23 mouse cellular contexts compared by ENCODE assay signal in the genomic region with DNA sequence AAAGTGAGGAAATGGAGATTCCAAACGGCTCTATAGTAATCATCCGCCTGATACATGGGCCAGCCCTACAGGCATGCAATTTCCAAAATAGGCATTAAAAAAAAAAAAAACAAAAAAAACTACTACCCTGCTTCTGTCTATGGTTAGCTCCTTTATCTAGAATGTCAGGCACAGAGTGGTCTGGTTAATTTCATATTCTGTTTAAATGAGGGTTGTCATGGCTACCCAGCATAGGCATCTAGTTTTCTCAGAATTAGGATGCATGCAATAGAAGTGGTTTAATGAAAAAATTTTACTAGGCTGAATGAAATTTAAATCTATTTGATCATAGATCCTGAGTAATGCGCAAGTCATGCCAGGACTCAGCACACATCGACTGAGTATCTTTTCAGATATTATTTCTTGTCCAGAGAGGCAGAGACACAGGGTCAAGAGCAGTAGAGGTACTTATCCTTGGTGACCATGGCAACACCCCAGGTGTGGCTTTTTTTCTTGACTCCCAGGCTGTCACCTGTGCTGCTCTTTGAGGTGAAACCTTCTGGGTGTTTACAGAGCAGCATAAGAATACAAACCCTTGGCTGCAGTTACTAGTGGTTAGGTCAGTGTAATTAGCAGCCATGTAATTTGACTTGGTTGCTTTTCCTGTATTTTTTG. TPM values are rescaled to one million over a fixed set of nuclear protein-coding genes. Genes with fewer than 3 reads are reported as not detected.
DNase-seq lines count a peak whose midpoint lies in the region; ATAC-seq and TF ChIP-seq lines count a peak whose summit lies in the region.
"Had no signal": no experiment of that assay in that cellular context is flagged by ENCODE, and none has a peak within 500 bp of the region (broad histone marks: within the 10 kb centered on the region; RNA-seq: fewer than 3 reads in every experiment).

No protein-coding gene starts in this region.

- no peak for TF ChIP-seq CTCF in forebrain, postnatal 0 days (IDR thresholded peaks at IDR 0.05; ENCODE audit: low read depth)

- no peak overlapping the region for H3K9ac ChIP-seq in forebrain, postnatal 0 days
- no peak overlapping the region for H3K9ac ChIP-seq in forebrain, embryonic 14.5 days (ENCODE audit: low read length)
- no peak overlapping the region for H3K9ac ChIP-seq in midbrain, embryonic 16.5 days (ENCODE audit: low read depth, low read length)
- H3K9ac ChIP-seq in midbrain, embryonic 11.5 days (ENCODE audit: low read length): no peak overlapping the region
- H3K9ac ChIP-seq in embryonic facial prominence, embryonic 12.5 days: no peak overlapping the region
- H3K9ac ChIP-seq: hindbrain, embryonic 12.5 days; limb, embryonic 15.5 days; liver, embryonic 14.5 days; midbrain, embryonic 13.5 days had no signal

- no peak overlapping the region for H3K27ac ChIP-seq in forebrain, postnatal 0 days (ENCODE audit: low read depth, low read length)
- no peak overlapping the region for H3K27ac ChIP-seq in forebrain, embryonic 14.5 days (ENCODE audit: low read depth, low read length)
- no peak overlapping the region for H3K27ac ChIP-seq in midbrain, embryonic 16.5 days (ENCODE audit: low read length)
- no peak overlapping the region for H3K27ac ChIP-seq in midbrain, embryonic 11.5 days (ENCODE audit: low read depth, low read length)
- no peak overlapping the region for H3K27ac ChIP-seq in embryonic facial prominence, embryonic 12.5 days
- H3K27ac ChIP-seq: hindbrain, embryonic 12.5 days; kidney, postnatal 0 days; limb, embryonic 15.5 days; liver, embryonic 14.5 days; midbrain, embryonic 13.5 days had no signal

- peak; percentile 12 for DNase-seq in forebrain, postnatal 0 days
- DNase-seq in forebrain, embryonic 14.5 days (ENCODE audit: low spot score): no peak
- no peak for DNase-seq in midbrain, embryonic 11.5 days (ENCODE audit: low spot score, missing footprints)
- DNase-seq in lung, postnatal 25 days (ENCODE audit: low spot score): peak; percentile 28
- DNase-seq in thymus, postnatal 36 days: no peak
- DNase-seq: adrenal gland, adult 8-10 months; B cell, adult 2 months; cerebellum, adult 18-20 months; cerebellum, postnatal 36 days; gastrocnemius, postnatal 25 days; heart, adult 18-20 months; kidney, adult 2 months; left cerebral cortex, postnatal 4 days; thymus, adult 2 months had no signal

- no peaks in the 10 kb centered on the region for H3K9me3 ChIP-seq in forebrain, postnatal 0 days (ENCODE audit: low read length)
- no peaks in the 10 kb centered on the region for H3K9me3 ChIP-seq in forebrain, embryonic 14.5 days (replicated peaks; ENCODE audit: control insufficient read depth, low read length)
- no peaks in the 10 kb centered on the region for H3K9me3 ChIP-seq in midbrain, embryonic 16.5 days (replicated peaks; ENCODE audit: control insufficient read depth, low read length, poor library complexity, severe bottlenecking)
- H3K9me3 ChIP-seq in midbrain, embryonic 11.5 days (ENCODE audit: control insufficient read depth, low read length): no peaks in the 10 kb centered on the region
- no peaks in the 10 kb centered on the region for H3K9me3 ChIP-seq in embryonic facial prominence, embryonic 12.5 days
- H3K9me3 ChIP-seq: G1E; hindbrain, embryonic 12.5 days; limb, embryonic 15.5 days; midbrain, embryonic 13.5 days had no signal

- H3K4me1 ChIP-seq in forebrain, postnatal 0 days (ENCODE audit: insufficient read depth): no peaks in the 10 kb centered on the region
- H3K4me1 ChIP-seq in forebrain, embryonic 14.5 days (ENCODE audit: control insufficient read depth, insufficient read depth, low read length): peaks cover 5% of the 10 kb centered on the region; the same call in 1 of the 2 replicates
- 0 out of 2 replicates have a peak, but pooled peaks cover 3% of the 10 kb centered on the region for H3K4me1 ChIP-seq in midbrain, embryonic 16.5 days (ENCODE audit: control insufficient read depth, insufficient read depth, low read length)
- no peaks in the 10 kb centered on the region for H3K4me1 ChIP-seq in midbrain, embryonic 11.5 days (ENCODE audit: control insufficient read depth, insufficient read depth, low read length)
- H3K4me1 ChIP-seq in embryonic facial prominence, embryonic 12.5 days: no peaks in the 10 kb centered on the region
- H3K4me1 ChIP-seq: hindbrain, embryonic 12.5 days had no signal

- WGBS in forebrain, postnatal 0 days: 50% methylated on average over 4 of the region's 4 CpGs
- 73% methylated on average over 4 of the region's 4 CpGs for WGBS in forebrain, embryonic 14.5 days
- WGBS in midbrain, embryonic 16.5 days: 70% methylated on average over 4 of the region's 4 CpGs
- 85% methylated on average over 4 of the region's 4 CpGs for WGBS in midbrain, embryonic 11.5 days
- 76% methylated on average over 4 of the region's 4 CpGs for WGBS in embryonic facial prominence, embryonic 12.5 days

- no peaks in the 10 kb centered on the region for H3K27me3 ChIP-seq in forebrain, postnatal 0 days (ENCODE audit: insufficient read depth, low read length)
- H3K27me3 ChIP-seq in forebrain, embryonic 14.5 days (replicated peaks; ENCODE audit: control insufficient read depth, insufficient read depth, low read length): no peaks in the 10 kb centered on the region
- H3K27me3 ChIP-seq in midbrain, embryonic 16.5 days (ENCODE audit: control insufficient read depth, insufficient read depth, low read depth, low read length): no peaks in the 10 kb centered on the region
- no peaks in the 10 kb centered on the region for H3K27me3 ChIP-seq in midbrain, embryonic 11.5 days (ENCODE audit: control insufficient read depth, insufficient read depth, low read length)
- H3K27me3 ChIP-seq in embryonic facial prominence, embryonic 12.5 days: no peaks in the 10 kb centered on the region
- H3K27me3 ChIP-seq: CH12.LX; hindbrain, embryonic 12.5 days; limb, embryonic 15.5 days; midbrain, embryonic 13.5 days had no signal

- H3K36me3 ChIP-seq in forebrain, postnatal 0 days (ENCODE audit: insufficient read depth): no peaks in the 10 kb centered on the region
- no peaks in the 10 kb centered on the region for H3K36me3 ChIP-seq in forebrain, embryonic 14.5 days (ENCODE audit: control insufficient read depth, insufficient read depth, low read length)
- H3K36me3 ChIP-seq in midbrain, embryonic 16.5 days (ENCODE audit: control insufficient read depth, insufficient read depth, low read length): no peaks in the 10 kb centered on the region
- no peaks in the 10 kb centered on the region for H3K36me3 ChIP-seq in midbrain, embryonic 11.5 days (ENCODE audit: control insufficient read depth, insufficient read depth, low read length)
- no peaks in the 10 kb centered on the region for H3K36me3 ChIP-seq in embryonic facial prominence, embryonic 12.5 days
- H3K36me3 ChIP-seq: G1E; hindbrain, embryonic 12.5 days; limb, embryonic 15.5 days; midbrain, embryonic 13.5 days had no signal

- H3K4me3 ChIP-seq in forebrain, postnatal 0 days (ENCODE audit: low read depth, low read length): no peak overlapping the region
- no peak overlapping the region for H3K4me3 ChIP-seq in forebrain, embryonic 14.5 days (ENCODE audit: low read depth, low read length)
- no peak overlapping the region for H3K4me3 ChIP-seq in midbrain, embryonic 16.5 days (ENCODE audit: low read depth, low read length)
- H3K4me3 ChIP-seq in midbrain, embryonic 11.5 days (ENCODE audit: low read depth, low read length): no peak overlapping the region
- H3K4me3 ChIP-seq in embryonic facial prominence, embryonic 12.5 days: no peak overlapping the region
- H3K4me3 ChIP-seq: hindbrain, embryonic 12.5 days; limb, embryonic 15.5 days; midbrain, embryonic 13.5 days had no signal

- no peak overlapping the region for H3K4me2 ChIP-seq in forebrain, postnatal 0 days (ENCODE audit: low read depth)
- H3K4me2 ChIP-seq in forebrain, embryonic 14.5 days (ENCODE audit: low read length): no peak overlapping the region
- no peak overlapping the region for H3K4me2 ChIP-seq in midbrain, embryonic 16.5 days (ENCODE audit: low read length)
- no peak overlapping the region for H3K4me2 ChIP-seq in midbrain, embryonic 11.5 days
- no peak overlapping the region for H3K4me2 ChIP-seq in embryonic facial prominence, embryonic 12.5 days (replicated peaks)
- H3K4me2 ChIP-seq: hindbrain, embryonic 12.5 days; limb, embryonic 15.5 days; midbrain, embryonic 13.5 days had no signal

- ATAC-seq in forebrain, postnatal 0 days: peak; percentile 94
- no peak for ATAC-seq in forebrain, embryonic 14.5 days
- peak; percentile 88 for ATAC-seq in midbrain, embryonic 16.5 days
- ATAC-seq in midbrain, embryonic 11.5 days (ENCODE audit: low FRiP score): no peak
- ATAC-seq in embryonic facial prominence, embryonic 12.5 days (ENCODE audit: insufficient number of reproducible peaks, insufficient read depth, low FRiP score, low TSS enrichment): peak; percentile 64; the same call in 1 of the 2 replicates
- ATAC-seq: midbrain, embryonic 13.5 days had no signal

RNA-seq across cellular contexts. Expression of a gene that starts 49.1 kb away (rescaled TPM):
- total RNA-seq in forebrain, postnatal 0 days (2014; rRNA removed): 18.8 and 25.4 TPM in 2 replicates
- 13.8 and 19.4 TPM in 2 replicates for polyA plus RNA-seq in forebrain, postnatal 0 days (2015; fragmentation: Nextera tagmentation; extraction: Ambion mirVana)
- 49.4 and 51.2 TPM in 2 replicates for polyA plus RNA-seq in forebrain, embryonic 14.5 days (2014; fragmentation: Nextera tagmentation; extraction: Ambion mirVana)
- 26.5 and 32.2 TPM in 2 replicates for polyA plus RNA-seq in midbrain, embryonic 16.5 days (2015; fragmentation: Nextera tagmentation; extraction: Ambion mirVana)
- polyA plus RNA-seq in midbrain, embryonic 11.5 days (2014; fragmentation: Nextera tagmentation; extraction: Ambion mirVana): 63.0 and 69.1 TPM in 2 replicates
- polyA plus RNA-seq in embryonic facial prominence, embryonic 12.5 days (2016; fragmentation: Nextera tagmentation; extraction: Ambion mirVana): 55.4 and 57.8 TPM in 2 replicates

Comparison
In these comparisons a context has a peak if more than half of its experiments do, and no peak if none do; other contexts are left out.
1. ATAC-seq: peak in forebrain, postnatal 0 days (single experiment), midbrain, embryonic 16.5 days (single experiment) and embryonic facial prominence, embryonic 12.5 days (single experiment); none in forebrain, embryonic 14.5 days (single experiment) and midbrain, embryonic 11.5 days (single experiment).
2. DNase-seq: peak in forebrain, postnatal 0 days (single experiment) and lung, postnatal 25 days (single experiment); none in forebrain, embryonic 14.5 days (single experiment), midbrain, embryonic 11.5 days (single experiment) and thymus, postnatal 36 days (0 of 2).